Mouse (Mus musculus) granulocyte monocyte progenitor cell, adult 5-6 weeks (primary cell): ENCODE results near the gene Gpr171. TPM values are rescaled to one million over a fixed set of nuclear protein-coding genes. Genes with fewer than 3 reads are reported as not detected.
A peak's percentile ranks its signal among the peaks of the same experiment; 100 is the strongest.
"Not testable (repeated sequence)": the region's sequence is repeated elsewhere in the genome, so short reads cannot be mapped to it uniquely, and the experiment has no call there.

Experiments used
- ATAC-seq: replicated peaks from 2 replicates; pipeline ENCODE4 v1.8.0; 2016; ENCODE audit warnings: mild to moderate bottlenecking, moderate TSS enrichment, inconsistent platforms; ENCODE audit not compliant: poor library complexity, severe bottlenecking
- total RNA-seq, 2 experiments: library from RNA; stranded (forward) in 1 of 2; stranded (reverse) in 1 of 2; fragments of 200-712, 200-1000 nt in 1 of 2; fragments of >200 nt in 1 of 2; fragmentation: Nextera tagmentation in 1 of 2; gene quantifications; 2 replicates each; pipeline ENCODE4 v1.2.3; 2014 to 2017

Gpr171 gene
- total RNA-seq, 2 experiments from 2014 or later: 17.4 to 24.2 TPM

DNA sequence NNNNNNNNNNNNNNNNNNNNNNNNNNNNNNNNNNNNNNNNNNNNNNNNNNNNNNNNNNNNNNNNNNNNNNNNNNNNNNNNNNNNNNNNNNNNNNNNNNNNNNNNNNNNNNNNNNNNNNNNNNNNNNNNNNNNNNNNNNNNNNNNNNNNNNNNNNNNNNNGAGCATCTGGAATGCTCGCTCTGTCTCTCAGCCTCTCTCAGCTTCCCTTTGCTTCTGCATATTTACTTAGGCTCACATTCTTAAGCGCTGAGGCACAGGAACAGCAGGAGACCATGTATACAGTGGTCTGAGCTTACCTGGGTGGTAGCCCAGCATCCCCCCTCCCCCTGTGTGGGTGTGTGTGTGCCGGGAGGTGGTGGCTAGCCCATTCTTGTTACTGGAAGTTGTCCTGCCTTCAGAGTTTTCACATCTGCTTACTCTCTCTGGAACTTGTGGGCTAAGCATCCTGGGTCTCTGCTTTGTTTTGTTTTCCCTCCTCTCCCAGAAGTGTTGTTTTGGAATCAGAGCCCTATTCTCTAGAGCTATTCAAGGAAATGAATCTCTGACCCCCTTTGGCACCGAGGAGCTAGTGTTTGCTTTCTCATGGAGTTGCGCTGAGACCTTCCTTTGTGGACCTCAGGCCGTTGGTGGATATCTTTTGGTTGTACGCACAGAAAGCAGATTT is 19.6 kb upstream of the Gpr171 start:
- ATAC-seq: no peak

DNA sequence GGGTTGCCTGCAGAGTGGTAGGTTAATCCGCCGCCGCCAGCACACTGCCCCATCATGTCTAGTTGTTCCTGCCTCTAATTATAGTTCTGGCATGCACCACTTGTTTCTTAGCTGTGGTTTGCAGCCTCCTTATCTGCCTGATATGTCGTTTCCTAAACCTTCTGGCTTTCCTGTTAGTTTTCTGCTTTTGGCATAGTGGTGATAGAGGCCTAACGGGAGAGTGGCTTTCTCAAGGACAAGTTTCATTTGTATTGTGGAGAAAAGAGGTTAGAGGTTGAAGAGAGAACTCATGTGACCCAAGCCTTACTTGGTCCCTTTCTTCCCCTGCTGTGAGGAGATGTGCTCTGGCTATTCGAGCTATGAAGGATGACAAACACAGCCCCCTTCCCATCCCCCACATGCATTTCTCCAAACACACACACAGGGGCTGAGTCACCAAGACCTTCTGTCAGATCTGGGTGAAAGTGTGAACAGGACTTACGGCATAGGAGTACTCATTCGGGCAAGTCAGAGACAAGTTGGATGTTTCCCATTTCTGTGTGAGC is 12.4 kb upstream of the Gpr171 start:
- peak; percentile 58 for ATAC-seq

DNA sequence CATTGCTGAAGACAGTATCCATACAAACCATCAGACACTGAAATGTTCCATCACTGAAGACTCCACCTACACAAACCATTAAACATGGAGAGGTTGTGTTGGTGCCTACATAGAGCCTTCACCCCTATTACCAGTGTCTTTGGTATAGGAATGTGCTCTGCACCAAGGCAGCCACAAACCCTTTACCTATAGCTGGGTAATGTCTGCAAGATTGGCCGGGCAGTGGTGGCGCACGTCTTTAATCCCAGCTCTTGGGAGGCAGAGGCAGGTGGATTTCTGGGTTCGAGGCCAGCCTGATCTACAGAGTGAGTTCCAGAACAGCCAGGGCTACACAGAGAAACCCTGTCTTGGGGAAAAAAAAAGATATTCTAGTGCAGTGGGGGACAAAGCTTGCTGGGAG is 11.7 kb upstream of the Gpr171 start:
- ATAC-seq: not testable (repeated sequence)

DNA sequence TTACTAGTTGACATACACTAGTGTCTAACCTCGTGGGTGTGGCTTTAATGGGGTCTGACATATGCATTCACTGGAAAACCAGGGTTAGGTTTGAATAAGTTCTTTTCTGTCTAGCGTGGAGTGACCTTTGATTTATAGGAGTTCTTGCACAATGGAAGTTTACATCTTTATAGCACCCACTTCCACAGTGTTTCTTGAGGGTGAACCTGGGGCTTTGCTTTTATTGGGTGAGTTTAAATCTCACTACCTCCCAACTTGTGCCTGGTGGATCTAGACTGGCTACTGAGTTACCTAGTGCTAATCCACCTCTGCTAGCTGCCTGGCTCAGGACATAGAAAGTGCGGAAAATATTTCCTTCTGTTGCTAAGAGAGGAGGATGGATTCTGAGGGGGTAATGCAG is 10.3 kb upstream of the Gpr171 start:
- ATAC-seq: no peak

DNA sequence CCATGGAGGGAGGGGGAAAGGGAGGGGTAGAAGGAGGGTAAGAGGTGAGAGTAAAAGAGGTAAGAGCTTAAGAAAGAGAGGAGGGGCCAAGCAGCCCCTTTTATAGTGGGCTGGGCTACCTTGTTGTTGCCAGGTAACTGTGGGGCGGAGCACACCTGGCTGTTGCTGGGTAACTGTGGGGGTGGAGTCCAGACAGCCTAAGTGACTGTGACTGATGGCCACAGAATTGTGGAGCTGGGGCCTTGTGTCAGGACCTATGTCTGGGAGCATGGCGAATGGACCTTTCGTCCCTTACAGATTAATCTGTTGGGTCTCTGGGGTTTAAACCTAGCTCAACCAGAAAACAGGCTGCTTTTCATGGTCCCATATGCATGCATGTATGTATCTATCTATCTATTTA is 8.2 kb upstream of the Gpr171 start:
- not testable (repeated sequence) for ATAC-seq

DNA sequence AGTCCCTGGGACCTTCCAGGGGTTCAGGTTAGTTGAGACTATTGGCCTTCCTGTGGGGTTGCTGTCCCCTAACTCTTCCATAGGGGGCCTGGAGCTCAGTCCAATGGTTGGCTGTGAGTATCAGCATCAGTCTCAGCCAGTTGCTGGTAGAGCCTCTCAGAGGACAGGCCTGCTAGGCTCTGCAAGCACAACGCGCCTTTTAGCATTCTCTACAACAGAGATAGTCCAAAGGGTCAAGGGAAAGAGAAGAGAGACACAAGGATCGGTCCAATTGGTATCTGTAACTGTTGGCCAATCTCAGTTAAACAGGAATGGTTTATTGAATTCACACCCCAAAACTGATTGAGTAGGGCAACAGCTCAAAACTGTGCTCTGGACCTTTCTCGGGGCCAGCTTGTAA is 5.8 kb upstream of the Gpr171 start:
- no peak for ATAC-seq

DNA sequence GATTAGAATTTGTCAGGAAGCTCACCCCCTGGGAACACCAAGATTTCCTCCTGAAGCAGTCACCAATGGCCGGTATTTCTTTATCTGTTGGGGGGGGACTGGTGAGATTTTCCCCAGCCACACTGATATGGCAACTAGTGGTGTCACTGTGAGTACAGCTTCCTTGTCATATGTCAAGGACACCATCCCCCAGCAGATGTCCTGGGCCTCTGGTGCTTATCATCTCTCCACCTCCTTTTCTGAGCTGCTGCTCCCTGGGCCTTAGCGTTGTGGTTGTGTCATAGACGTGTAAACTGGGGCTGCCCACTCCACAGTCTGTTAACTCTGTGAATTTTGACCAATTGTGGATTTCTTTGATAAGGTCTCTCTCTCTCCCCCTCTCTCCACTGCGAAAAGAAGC is 2.8 kb upstream of the Gpr171 start:
- 0 out of 2 replicates have a peak, but pooled peaks have one; percentile 6 for ATAC-seq

DNA sequence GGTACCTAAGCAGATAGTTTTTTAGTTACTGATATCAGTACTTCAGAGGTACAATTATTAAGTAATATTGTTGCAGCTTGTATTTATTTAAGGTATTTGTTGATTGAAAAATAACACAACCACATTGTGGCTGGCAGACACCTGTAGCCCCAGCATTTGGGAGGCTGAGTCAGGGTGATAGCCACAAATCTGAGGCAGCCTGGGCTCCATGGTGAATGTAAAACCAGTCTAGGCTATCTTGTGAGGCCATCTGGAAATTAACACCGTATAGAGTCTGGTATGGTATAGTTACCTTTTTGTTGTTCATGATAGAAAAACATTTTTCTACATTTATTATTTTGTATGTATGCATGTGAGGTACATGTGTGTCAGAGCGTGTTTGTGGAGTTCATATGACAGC is 525 bp upstream of the Gpr171 start:
- no peak for ATAC-seq

DNA sequence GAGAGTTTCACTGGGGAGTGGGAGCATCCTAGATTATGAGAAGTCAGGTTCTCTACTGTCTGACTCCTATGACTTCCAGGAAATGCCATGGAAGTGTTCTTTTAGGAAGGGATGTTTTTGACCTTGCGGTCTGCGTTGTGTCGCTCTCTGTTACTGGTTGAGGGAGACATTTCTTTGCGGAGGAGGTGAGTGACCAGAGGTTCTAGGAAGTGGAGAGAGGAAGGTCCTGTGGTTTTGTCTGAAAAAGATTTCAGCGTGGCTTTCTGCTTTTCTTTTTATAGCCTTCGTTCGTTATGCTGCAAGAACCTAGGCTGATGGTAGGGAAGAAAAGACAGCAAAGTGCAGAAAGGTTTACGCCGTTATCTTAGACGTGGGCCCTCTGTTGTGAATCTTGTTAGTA is 3.1 kb downstream of the Gpr171 start:
- peak; percentile 49 for ATAC-seq

DNA sequence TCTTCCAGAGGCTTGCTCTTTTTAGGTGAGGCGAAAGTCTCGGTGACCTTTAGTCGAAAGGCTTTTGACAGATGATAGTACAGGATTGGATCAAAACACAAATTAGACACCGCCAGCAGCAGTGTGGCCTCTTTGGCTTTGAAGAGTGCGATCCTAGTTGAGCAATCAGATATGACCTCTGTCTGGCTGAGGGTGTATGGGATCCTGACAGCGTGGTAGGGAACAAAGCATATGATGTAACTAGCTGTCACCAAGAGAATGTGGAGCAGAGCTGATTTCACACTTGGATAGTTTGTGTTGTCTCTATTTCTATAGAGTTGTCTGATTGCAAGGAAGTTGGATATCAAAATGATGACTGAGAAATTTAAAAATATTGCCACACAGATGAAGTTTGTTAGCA is 4.2 kb downstream of the Gpr171 start:
- ATAC-seq: peak; percentile 76

DNA sequence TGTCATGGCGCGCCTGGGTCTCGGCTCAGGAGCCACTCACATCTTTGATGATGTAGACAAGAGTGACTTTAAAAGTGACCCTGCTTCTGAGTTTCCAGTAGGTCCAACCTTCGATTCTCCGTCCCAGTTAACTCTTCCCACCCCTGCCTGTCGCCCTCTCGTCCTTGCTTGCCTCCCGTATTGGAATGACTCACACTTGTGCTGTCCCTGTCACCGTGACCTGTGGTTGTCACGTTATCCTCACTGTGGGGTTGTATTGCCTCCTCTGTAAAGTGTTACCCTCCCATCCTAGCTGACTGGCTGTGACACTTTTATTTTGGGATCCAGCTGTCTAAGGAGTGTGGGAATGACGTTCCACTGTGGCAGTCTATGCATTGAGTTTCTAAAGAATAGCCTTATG is 8.9 kb downstream of the Gpr171 start:
- ATAC-seq: no peak

DNA sequence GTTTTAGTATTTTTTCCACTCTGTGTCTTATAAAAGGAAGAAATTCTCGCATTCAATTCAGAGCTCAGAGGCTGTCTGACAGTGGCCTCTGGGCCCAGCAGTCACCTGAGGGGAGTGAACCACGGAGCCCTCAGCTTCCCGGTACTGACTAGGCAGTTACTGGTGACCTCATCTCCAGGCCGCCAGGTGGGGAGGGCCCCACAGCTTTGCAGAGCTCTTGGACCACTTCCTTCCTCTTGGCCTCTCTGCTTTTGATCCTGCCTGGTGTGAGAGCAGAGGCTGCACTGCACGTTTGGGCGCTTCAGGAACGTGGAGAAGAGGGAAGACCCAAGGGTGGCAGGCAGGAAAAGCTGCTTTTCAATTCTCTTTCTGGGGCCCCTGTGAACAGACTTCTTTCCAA is 20.7 kb downstream of the Gpr171 start:
- ATAC-seq: peak; percentile 87

DNA sequence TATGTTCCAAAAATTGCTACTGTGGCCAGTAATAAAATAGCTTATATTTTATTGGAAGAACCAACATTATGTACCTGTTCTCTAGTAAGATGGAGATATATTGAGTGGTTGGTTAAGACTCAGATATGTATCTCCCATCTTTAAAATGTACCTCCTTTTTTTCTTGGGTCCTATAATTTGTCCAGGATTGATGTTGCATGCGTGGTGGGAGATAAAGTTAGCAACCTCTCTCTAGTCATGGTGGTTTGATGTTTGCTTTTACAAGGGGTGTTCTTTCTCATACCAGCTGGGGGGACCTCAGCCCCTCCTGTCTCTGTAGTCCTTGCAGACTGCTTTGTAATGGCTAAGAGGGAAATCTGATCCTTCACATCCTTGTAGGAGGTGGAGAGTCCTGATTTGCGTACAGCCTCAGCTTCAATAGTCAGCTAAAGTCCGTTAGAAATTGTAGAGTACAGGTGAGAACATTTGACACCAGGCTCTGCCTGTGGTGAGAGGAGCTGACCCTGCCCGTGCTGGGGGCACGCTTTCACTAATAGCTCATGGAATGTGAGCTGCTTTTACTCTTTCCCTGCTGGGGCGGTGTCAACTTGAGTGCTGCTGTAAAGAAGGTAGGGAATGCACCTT is 21.2 kb downstream of the Gpr171 start:
- no peak for ATAC-seq

DNA sequence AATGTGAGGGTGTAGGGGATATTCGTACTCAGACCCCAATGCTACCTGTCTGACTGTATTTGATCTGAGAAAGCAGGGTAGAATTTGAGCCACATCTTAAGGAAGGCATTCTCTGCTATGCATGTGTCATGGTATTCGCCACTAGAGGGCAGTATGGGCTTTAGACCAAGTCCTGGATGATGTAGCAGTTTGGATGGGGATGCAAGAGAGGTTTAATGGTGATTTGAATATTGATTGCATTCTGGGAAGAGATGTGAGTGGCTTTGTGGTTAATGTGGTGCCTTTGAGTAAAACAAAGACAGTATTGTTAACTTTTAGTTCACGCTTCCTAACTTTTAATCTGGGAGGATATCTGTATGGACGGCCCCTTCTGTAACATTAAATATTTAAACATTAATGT is 22.3 kb downstream of the Gpr171 start:
- ATAC-seq: peak; percentile 79

DNA sequence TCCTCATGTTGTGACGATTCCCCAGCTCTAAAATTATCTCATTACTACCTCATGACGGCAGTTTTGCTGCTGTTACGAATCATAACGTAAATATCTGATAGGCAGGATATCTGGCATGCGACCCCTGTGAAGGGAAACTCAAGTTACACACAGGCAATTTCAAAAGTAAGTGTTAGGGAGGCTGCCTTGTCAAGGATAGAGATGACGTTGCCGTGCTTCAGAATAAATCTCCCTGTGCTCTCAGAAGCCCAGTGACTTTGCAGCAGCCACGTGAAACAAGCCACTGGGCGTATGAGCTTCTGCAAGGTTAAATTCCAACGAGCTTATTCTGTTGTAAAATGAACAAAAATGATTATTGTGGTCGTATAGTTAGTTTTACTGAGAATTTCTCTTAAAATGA is 23.0 kb downstream of the Gpr171 start:
- no peak for ATAC-seq

DNA sequence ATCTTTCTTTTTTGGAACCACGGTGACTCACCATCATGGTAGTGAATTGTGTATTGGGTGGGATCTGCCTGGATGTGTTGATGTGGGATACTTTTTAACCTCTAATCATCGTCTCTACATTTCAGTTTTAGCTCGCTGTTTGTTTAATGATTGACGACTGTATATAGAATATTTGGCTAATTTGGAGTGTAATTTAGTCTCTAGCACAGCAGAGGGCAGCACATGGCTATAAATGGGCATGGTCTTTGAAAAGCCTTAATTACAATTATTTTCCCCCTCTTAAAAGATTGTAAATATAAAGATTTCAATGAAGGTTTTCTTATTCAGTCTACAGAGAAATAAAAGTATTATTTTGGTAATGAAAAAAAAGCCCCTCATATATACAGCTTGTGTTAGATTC is 24.3 kb downstream of the Gpr171 start:
- peak; percentile 25; the same call in 1 of the 2 replicates for ATAC-seq

DNA sequence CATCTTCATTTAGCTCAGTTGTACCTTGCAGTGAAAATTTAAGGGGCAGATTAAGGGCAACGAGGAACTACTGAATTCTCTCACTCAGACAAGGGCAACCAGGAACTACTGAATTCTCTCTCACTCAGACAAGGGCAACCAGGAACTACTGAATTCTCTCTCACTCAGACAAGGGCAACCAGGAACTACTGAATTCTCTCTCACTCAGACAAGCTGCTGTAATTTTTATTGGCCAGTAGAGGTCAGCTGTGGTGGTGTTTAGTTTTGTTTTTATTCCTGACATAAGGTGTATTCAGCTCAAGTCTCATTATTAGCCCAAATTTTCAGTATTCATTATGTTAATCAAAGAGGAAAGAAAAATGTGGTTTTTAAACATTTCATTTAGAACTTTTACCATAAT is 32.5 kb downstream of the Gpr171 start:
- peak; percentile 71 for ATAC-seq

DNA sequence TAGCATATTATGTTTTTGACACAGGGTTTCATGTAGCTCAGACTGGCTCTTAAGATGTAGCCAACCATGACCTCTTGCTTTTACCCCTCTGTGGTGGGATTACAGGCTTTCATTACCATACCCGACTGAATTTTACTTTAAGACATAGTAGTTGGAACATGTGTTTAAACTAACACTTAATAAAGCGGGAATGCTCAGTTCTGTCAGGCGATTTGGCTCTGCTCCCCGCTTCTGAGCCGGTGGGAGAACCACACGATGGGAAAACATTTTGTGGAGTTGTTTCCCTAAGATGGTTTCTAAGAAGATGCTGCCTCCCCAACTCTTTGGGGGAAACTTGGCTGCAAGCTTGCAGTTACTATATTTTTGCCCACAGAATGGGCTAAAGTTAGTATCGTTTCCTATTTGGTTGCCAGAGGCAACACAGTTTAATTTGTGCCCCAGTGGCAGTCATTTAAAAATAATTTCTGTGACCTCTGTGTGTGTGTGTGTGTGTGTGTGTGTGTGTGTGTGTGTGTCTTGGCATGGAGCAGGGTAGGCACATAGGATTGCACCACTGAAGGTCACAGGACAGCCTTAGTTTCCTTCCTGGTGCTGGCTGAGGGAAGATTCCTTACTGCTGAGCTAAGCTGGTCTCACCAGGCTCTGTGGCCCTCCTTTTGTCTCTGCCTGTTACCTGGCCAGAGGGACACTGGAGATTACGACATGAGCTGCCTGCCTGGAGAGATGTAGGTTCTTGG is 34.9 kb downstream of the Gpr171 start:
- ATAC-seq: peak; percentile 76

DNA sequence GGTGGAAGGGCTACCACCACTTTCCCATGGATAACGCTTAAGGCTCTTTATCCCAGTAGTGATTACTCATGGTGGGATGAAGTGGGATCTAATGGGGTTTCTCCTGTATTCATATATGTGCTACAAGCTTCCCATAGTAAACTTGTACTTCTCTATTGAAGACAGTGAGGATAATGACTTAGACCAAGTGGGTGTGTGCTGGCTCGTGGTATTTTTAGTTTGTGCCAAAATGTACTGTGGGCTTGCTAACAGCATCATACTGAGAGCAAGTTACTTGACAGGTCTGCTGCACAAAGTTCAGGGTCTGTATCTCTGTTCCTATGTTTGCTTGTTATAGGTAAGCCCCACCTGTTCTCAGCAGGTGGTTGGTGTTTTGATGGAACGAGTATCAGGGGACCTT is 35.7 kb downstream of the Gpr171 start:
- ATAC-seq: no peak

DNA sequence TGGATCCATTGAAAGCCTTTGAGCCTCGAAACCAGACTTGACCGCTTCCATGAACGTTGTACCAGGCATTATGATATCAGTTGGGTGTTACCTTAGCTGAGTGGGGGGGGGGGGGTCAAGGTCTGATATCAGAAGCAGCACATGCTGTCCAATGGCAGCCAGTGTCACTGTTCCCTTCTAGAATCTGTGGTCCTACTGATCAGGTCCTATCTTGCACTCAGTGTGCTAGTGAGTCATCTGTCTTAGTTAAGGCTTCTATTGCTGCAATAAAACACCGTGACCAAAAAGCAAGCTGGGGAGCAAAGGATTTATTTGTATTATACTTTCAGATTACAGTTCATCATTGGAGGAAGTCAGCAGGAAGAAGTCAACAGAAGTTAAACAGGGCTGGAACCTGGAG is 38.2 kb downstream of the Gpr171 start:
- ATAC-seq: no peak

DNA sequence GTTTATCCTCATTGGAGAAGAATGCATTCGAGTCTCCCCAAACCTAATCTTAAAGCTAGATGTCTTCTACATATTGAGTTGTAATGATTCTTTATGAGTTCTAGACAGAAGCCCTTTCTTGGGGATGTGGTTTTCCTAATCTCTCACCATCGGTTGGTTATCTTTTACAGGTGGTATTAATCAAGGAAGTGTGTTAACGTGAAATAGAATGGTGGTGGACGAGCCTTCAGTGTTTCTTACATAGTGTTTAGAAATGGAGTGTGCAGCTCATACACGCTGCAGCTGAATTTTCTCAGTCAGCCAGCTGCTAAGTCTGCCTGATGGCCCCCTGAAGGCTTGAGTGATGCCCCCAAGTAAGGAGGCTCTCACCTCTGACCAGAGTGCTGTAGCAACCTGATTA is 39.5 kb downstream of the Gpr171 start:
- ATAC-seq: no peak
